Mouse (Mus musculus): ENCODE results near the gene Ccdc36. TPM values are rescaled to one million over a fixed set of nuclear protein-coding genes. Genes with fewer than 3 reads are reported as not detected.

Ccdc36 gene
- total and polyA plus RNA-seq, 3 experiments, result not detected

GRCm38 (mm10) chr9:108455747-108456571 is 27.7 kb upstream of the Ccdc36 start (continued):
- TF ChIP-seq TBP (IDR thresholded peaks at IDR 0.05; ENCODE audit: low read depth, low read length) (peak; percentile 83), CTCF (IDR thresholded peaks at IDR 0.05 in 2 of 3, conservative IDR thresholded peaks at IDR 0.05 in 1 of 3; ENCODE audit: control insufficient read depth in 1 of 3, insufficient read depth in 1 of 3, low read depth in 2 of 3, low read length in 3 of 3, poor library complexity in 1 of 3, severe bottlenecking in 1 of 3) (peak in 1 of 3 experiments; percentile 7; a peak in 1 of 6 replicates), SIN3A (IDR thresholded peaks at IDR 0.05; ENCODE audit: low read length) (peak; percentile 77), HCFC1 (IDR thresholded peaks at IDR 0.05; ENCODE audit: low read depth, low read length) (peak; percentile 47), RAD21 (IDR thresholded peaks at IDR 0.05; ENCODE audit: low read depth, low read length) (no peak), CHD1 (IDR thresholded peaks at IDR 0.05; ENCODE audit: low read depth, low read length) (peak; percentile 72; the same call in 1 of the 2 replicates), KAT2A (conservative IDR thresholded peaks at IDR 0.05; ENCODE audit: low read depth, low read length) (0 out of 2 replicates have a peak, but pooled peaks have one; percentile 23), TCF12 (IDR thresholded peaks at IDR 0.05; ENCODE audit: low read depth, low read length) (peak; percentile 72), E2F4 (IDR thresholded peaks at IDR 0.05; ENCODE audit: borderline replicate concordance, low read depth, low read length) (no peak), NELFE (IDR thresholded peaks at IDR 0.05; ENCODE audit: low read depth, low read length) (peak; percentile 54), MYC (IDR thresholded peaks at IDR 0.05; ENCODE audit: low read depth, low read length) (peak; percentile 87), EP300 (IDR thresholded peaks at IDR 0.05; ENCODE audit: low read depth in 1 of 2, low read length in 2 of 2) (peak; percentile 84 to 90), MXI1 (IDR thresholded peaks at IDR 0.05; ENCODE audit: low read depth, low read length) (no peak; the same call in 1 of the 2 replicates), MAZ (IDR thresholded peaks at IDR 0.05; ENCODE audit: low read depth, low read length) (no peak), MAFK (IDR thresholded peaks at IDR 0.05; ENCODE audit: borderline replicate concordance, low read depth, low read length) (peak; percentile 49; the same call in 1 of the 2 replicates), MAX (IDR thresholded peaks at IDR 0.05; ENCODE audit: low read length) (peak; percentile 72; the same call in 1 of the 2 replicates)

- peak overlapping the region in 1 of 2 experiments; percentile 3; a peak in 1 of 4 replicates for H3K4me3 ChIP-seq (ENCODE audit: control insufficient read depth in 1 of 2, insufficient read depth in 1 of 2, low read depth in 2 of 2, low read length in 2 of 2)
- H3K27me3 ChIP-seq (ENCODE audit: control insufficient read depth in 1 of 2, insufficient read depth in 2 of 2, low read length in 2 of 2), result no peaks in the 10 kb centered on the region
- no peak for DNase-seq (ENCODE audit: low read depth, low spot score)
- H3K9me3 ChIP-seq (replicated peaks; ENCODE audit: insufficient read depth, low read length), result no peaks in the 10 kb centered on the region
- no peak for TF ChIP-seq MYB (IDR thresholded peaks at IDR 0.05; ENCODE audit: low read depth, low read length)
- peak; percentile 50; the same call in 1 of the 2 replicates for TF ChIP-seq GATA1 (IDR thresholded peaks at IDR 0.05; ENCODE audit: low read depth, low read length)
- TF ChIP-seq ZNF384 (IDR thresholded peaks at IDR 0.05; ENCODE audit: low read depth, low read length), result peak; percentile 93
- TF ChIP-seq SIN3A (IDR thresholded peaks at IDR 0.05; ENCODE audit: low read length), result peak; percentile 54; the same call in 1 of the 2 replicates
- no peak for TF ChIP-seq UBTF (IDR thresholded peaks at IDR 0.05; ENCODE audit: borderline replicate concordance, insufficient read depth, low read depth, low read length)
- no peak for TF ChIP-seq KAT2A (conservative IDR thresholded peaks at IDR 0.05; ENCODE audit: low read depth, low read length)
- TF ChIP-seq RCOR1 (IDR thresholded peaks at IDR 0.05; ENCODE audit: low read depth, low read length), result peak; percentile 53
- TF ChIP-seq POLR2AphosphoS2 (IDR thresholded peaks at IDR 0.05; ENCODE audit: low read length), result no peak
- peak; percentile 33 to 40; a peak in 2 of 4 replicates for TF ChIP-seq EP300 (IDR thresholded peaks at IDR 0.05; ENCODE audit: low read depth in 1 of 2, low read length in 2 of 2)
- no peak for TF ChIP-seq ZMIZ1 (IDR thresholded peaks at IDR 0.05; ENCODE audit: low read depth, low read length)
- no peak for TF ChIP-seq JUND (IDR thresholded peaks at IDR 0.05; ENCODE audit: low read depth, low read length)
- peak; percentile 25; the same call in 1 of the 2 replicates for TF ChIP-seq TAL1 (IDR thresholded peaks at IDR 0.05; ENCODE audit: low read length)
- TF ChIP-seq MYC (IDR thresholded peaks at IDR 0.05; ENCODE audit: low read depth, low read length), result 0 out of 2 replicates have a peak, but pooled peaks have one; percentile 27
- TF ChIP-seq USF1 (IDR thresholded peaks at IDR 0.05; ENCODE audit: low read depth, low read length), result no peak
- no peak; the same call in 1 of the 2 replicates for TF ChIP-seq ZKSCAN1 (IDR thresholded peaks at IDR 0.05; ENCODE audit: low read depth, low read length)
- peaks cover 27 to 72% of the 10 kb centered on the region in 2 experiments for H3K4me1 ChIP-seq (ENCODE audit: control insufficient read depth in 1 of 2, insufficient read depth in 2 of 2, low read length in 2 of 2)
- H3K9ac ChIP-seq (ENCODE audit: control insufficient read depth, low read depth, low read length, poor library complexity, severe bottlenecking), result no peak overlapping the region; the same call in 1 of the 2 replicates
- H3K36me3 ChIP-seq (ENCODE audit: control insufficient read depth in 1 of 2, insufficient read depth in 2 of 2, low read length in 2 of 2), result peaks cover 0 to 33% of the 10 kb centered on the region in 2 experiments; a peak in 2 of 4 replicates
- H3K79me2 ChIP-seq (ENCODE audit: control insufficient read depth, insufficient read depth, low read length, poor library complexity), result peaks cover 5% of the 10 kb centered on the region
- H3K27ac ChIP-seq (ENCODE audit: control insufficient read depth, low read depth, low read length), result peak overlapping the region; percentile 37
These were observed 26.1 kb upstream of the Ccdc36 start for GRCm38 (mm10) chr9:108454429-108454828.
